Mouse (Mus musculus): ENCODE measurements around the gene Elp5. TPM values are rescaled to one million over a fixed set of nuclear protein-coding genes. Genes with fewer than 3 reads are reported as not detected.

Elp5 gene
- polyA plus RNA-seq, 1 experiment from 2014 or later, result 92.6 TPM

MicroRNAs within 50 kb of the gene (microRNA counts, 519-probe panel; counts per million panel counts)
- microRNA mmu-miR-324-3p, result 473 counts per million, percentile 71 among the panel's probes with 10 or more counts
- microRNA mmu-miR-324-5p, result 473 counts per million, percentile 71 among the panel's probes with 10 or more counts

Small RNA genes lying within 50 kb of the gene (microRNA-seq; reads per million reads assigned to microRNA genes)
- gene Gm44349 (ENCODE audit: borderline number of aligned reads), result not detected
- gene Mir324 (ENCODE audit: borderline number of aligned reads), result 3,037 reads per million, percentile 81 among the genes with 10 or more reads in this experiment

Other genes starting within 250 kb of the Elp5 start
- 20.6 and 22.4 TPM in 2 replicates for gene Polr2a, start 223.9 kb downstream of the Elp5 start, polyA plus RNA-seq (2015; fragmentation: Nextera tagmentation; extraction: Ambion mirVana)
- 0.14 TPM in 1 of 2 replicates, not detected in the other for gene Slc35g3, start 220.5 kb downstream of the Elp5 start, polyA plus RNA-seq (2015; fragmentation: Nextera tagmentation; extraction: Ambion mirVana)
- gene Zbtb4, start 216.6 kb downstream of the Elp5 start, polyA plus RNA-seq (2015; fragmentation: Nextera tagmentation; extraction: Ambion mirVana), result 2.5 and 2.6 TPM in 2 replicates
- gene Chrnb1, start 186.6 kb downstream of the Elp5 start, polyA plus RNA-seq (2015; fragmentation: Nextera tagmentation; extraction: Ambion mirVana), result 3.2 and 3.4 TPM in 2 replicates
- 0.65 and 0.84 TPM in 2 replicates for gene Fgf11, start 180.7 kb downstream of the Elp5 start, polyA plus RNA-seq (2015; fragmentation: Nextera tagmentation; extraction: Ambion mirVana)
- gene Tmem102, start 176.9 kb downstream of the Elp5 start, polyA plus RNA-seq (2015; fragmentation: Nextera tagmentation; extraction: Ambion mirVana), result 11.2 and 12.8 TPM in 2 replicates
- gene Gm39566, start 167.2 kb downstream of the Elp5 start, polyA plus RNA-seq (2015; fragmentation: Nextera tagmentation; extraction: Ambion mirVana), result not detected in 2 replicates
- not detected in 2 replicates for gene Spem2, start 164.1 kb downstream of the Elp5 start, polyA plus RNA-seq (2015; fragmentation: Nextera tagmentation; extraction: Ambion mirVana)
- gene Spem1, start 160.3 kb downstream of the Elp5 start, polyA plus RNA-seq (2015; fragmentation: Nextera tagmentation; extraction: Ambion mirVana), result not detected in 2 replicates
- gene Nlgn2, start 144.7 kb downstream of the Elp5 start, polyA plus RNA-seq (2015; fragmentation: Nextera tagmentation; extraction: Ambion mirVana), result 1.2 and 1.9 TPM in 2 replicates
- 325 and 342 TPM in 2 replicates for gene Tmem256, start 144.0 kb downstream of the Elp5 start, polyA plus RNA-seq (2015; fragmentation: Nextera tagmentation; extraction: Ambion mirVana)
- gene Plscr3, start 136.1 kb downstream of the Elp5 start, polyA plus RNA-seq (2015; fragmentation: Nextera tagmentation; extraction: Ambion mirVana), result 68.4 and 70.4 TPM in 2 replicates
- gene Tnk1, start 123.8 kb downstream of the Elp5 start, polyA plus RNA-seq (2015; fragmentation: Nextera tagmentation; extraction: Ambion mirVana), result 1.1 and 1.5 TPM in 2 replicates
- not detected in 2 replicates for gene Tmem95, start 104.5 kb downstream of the Elp5 start, polyA plus RNA-seq (2015; fragmentation: Nextera tagmentation; extraction: Ambion mirVana)
- 1.7 and 2.3 TPM in 2 replicates for gene Kctd11, start 101.1 kb downstream of the Elp5 start, polyA plus RNA-seq (2015; fragmentation: Nextera tagmentation; extraction: Ambion mirVana)
- 150 and 176 TPM in 2 replicates for gene Acap1, start 87.0 kb downstream of the Elp5 start, polyA plus RNA-seq (2015; fragmentation: Nextera tagmentation; extraction: Ambion mirVana)
- 19.8 and 26.0 TPM in 2 replicates for gene 2810408A11Rik, start 81.5 kb downstream of the Elp5 start, polyA plus RNA-seq (2015; fragmentation: Nextera tagmentation; extraction: Ambion mirVana)
- gene Neurl4, start 81.4 kb downstream of the Elp5 start, polyA plus RNA-seq (2015; fragmentation: Nextera tagmentation; extraction: Ambion mirVana), result 6.2 and 7.5 TPM in 2 replicates
- gene Gps2, start 68.6 kb downstream of the Elp5 start, polyA plus RNA-seq (2015; fragmentation: Nextera tagmentation; extraction: Ambion mirVana), result 94.8 and 106 TPM in 2 replicates
- gene Eif5a, start 60.6 kb downstream of the Elp5 start, polyA plus RNA-seq (2015; fragmentation: Nextera tagmentation; extraction: Ambion mirVana), result 2,117 and 2,260 TPM in 2 replicates
- gene Ybx2, start 46.7 kb downstream of the Elp5 start, polyA plus RNA-seq (2015; fragmentation: Nextera tagmentation; extraction: Ambion mirVana), result 2.6 and 3.6 TPM in 2 replicates
- 11.7 and 11.9 TPM in 2 replicates for gene Slc2a4, start 34.3 kb downstream of the Elp5 start, polyA plus RNA-seq (2015; fragmentation: Nextera tagmentation; extraction: Ambion mirVana)
- 14.4 and 14.8 TPM in 2 replicates for gene Cldn7, start 17.7 kb downstream of the Elp5 start, polyA plus RNA-seq (2015; fragmentation: Nextera tagmentation; extraction: Ambion mirVana)
- 24.1 and 25.6 TPM in 2 replicates for gene Ctdnep1, start 1.4 kb downstream of the Elp5 start, polyA plus RNA-seq (2015; fragmentation: Nextera tagmentation; extraction: Ambion mirVana)
- 400 and 425 TPM in 2 replicates for gene Gabarap, start 8.6 kb upstream of the Elp5 start, polyA plus RNA-seq (2015; fragmentation: Nextera tagmentation; extraction: Ambion mirVana)
- gene Phf23, start 13.3 kb upstream of the Elp5 start, polyA plus RNA-seq (2015; fragmentation: Nextera tagmentation; extraction: Ambion mirVana), result 52.2 and 61.3 TPM in 2 replicates
- gene Dvl2, start 18.1 kb upstream of the Elp5 start, polyA plus RNA-seq (2015; fragmentation: Nextera tagmentation; extraction: Ambion mirVana), result 20.6 and 21.0 TPM in 2 replicates
- 105 and 107 TPM in 2 replicates for gene Acadvl, start 32.9 kb upstream of the Elp5 start, polyA plus RNA-seq (2015; fragmentation: Nextera tagmentation; extraction: Ambion mirVana)
- gene Dlg4, start 34.4 kb upstream of the Elp5 start, polyA plus RNA-seq (2015; fragmentation: Nextera tagmentation; extraction: Ambion mirVana), result 3.8 and 6.6 TPM in 2 replicates
- 0.31 and 0.49 TPM in 2 replicates for gene Asgr1, start 71.6 kb upstream of the Elp5 start, polyA plus RNA-seq (2015; fragmentation: Nextera tagmentation; extraction: Ambion mirVana)
- gene Asgr2, start 110.1 kb upstream of the Elp5 start, polyA plus RNA-seq (2015; fragmentation: Nextera tagmentation; extraction: Ambion mirVana), result 0.26 and 0.42 TPM in 2 replicates
- gene Mgl2, start 147.8 kb upstream of the Elp5 start, polyA plus RNA-seq (2015; fragmentation: Nextera tagmentation; extraction: Ambion mirVana), result 5.3 and 6.0 TPM in 2 replicates
- 3.6 and 3.7 TPM in 2 replicates for gene Clec10a, start 173.7 kb upstream of the Elp5 start, polyA plus RNA-seq (2015; fragmentation: Nextera tagmentation; extraction: Ambion mirVana)
- gene Slc16a11, start 230.2 kb upstream of the Elp5 start, polyA plus RNA-seq (2015; fragmentation: Nextera tagmentation; extraction: Ambion mirVana), result 1.2 and 1.9 TPM in 2 replicates
- 2.3 and 2.4 TPM in 2 replicates for gene Slc16a13, start 238.5 kb upstream of the Elp5 start, polyA plus RNA-seq (2015; fragmentation: Nextera tagmentation; extraction: Ambion mirVana)
- 1.9 and 2.2 TPM in 2 replicates for gene Bcl6b, start 247.3 kb upstream of the Elp5 start, polyA plus RNA-seq (2015; fragmentation: Nextera tagmentation; extraction: Ambion mirVana)

Data from thymus, postnatal 0 days (tissue).